Mouse (Mus musculus): Measurements from ENCODE around the gene Crtac1. TPM values are rescaled to one million over a fixed set of nuclear protein-coding genes. Genes with fewer than 3 reads are reported as not detected.

The Crtac1 gene
- total and polyA plus RNA-seq, 3 experiments: 0.15 TPM; not detected in 2

GRCm38 (mm10) chr19:42454481-42455236, 23.1 kb upstream of the Crtac1 start:
- H3K4me3 ChIP-seq (ENCODE audit: control insufficient read depth in 1 of 2, insufficient read depth in 1 of 2, low read depth in 2 of 2, low read length in 2 of 2): no peak overlapping the region
- no peaks in the 10 kb centered on the region for H3K27me3 ChIP-seq (ENCODE audit: control insufficient read depth in 1 of 2, insufficient read depth in 2 of 2, low read length in 2 of 2)
- no peaks in the 10 kb centered on the region for H3K36me3 ChIP-seq (ENCODE audit: control insufficient read depth in 1 of 2, insufficient read depth in 2 of 2, low read length in 2 of 2)
- no peaks in the 10 kb centered on the region for H3K4me1 ChIP-seq (ENCODE audit: control insufficient read depth in 1 of 2, insufficient read depth in 2 of 2, low read length in 2 of 2)
- DNase-seq (ENCODE audit: low read depth, low spot score): no peak
- H3K9me3 ChIP-seq (replicated peaks; ENCODE audit: insufficient read depth, low read length): no peaks in the 10 kb centered on the region
- TF ChIP-seq MEF2A (IDR thresholded peaks at IDR 0.05; ENCODE audit: extremely low read depth, insufficient replicate concordance, low read depth, low read length, poor library complexity, severe bottlenecking): no peak
- TF ChIP-seq MAZ (IDR thresholded peaks at IDR 0.05; ENCODE audit: low read depth, low read length): no peak
- no peak for TF ChIP-seq MYB (IDR thresholded peaks at IDR 0.05; ENCODE audit: low read depth, low read length)
- TF ChIP-seq CHD1 (IDR thresholded peaks at IDR 0.05; ENCODE audit: low read depth, low read length): no peak
- no peak for TF ChIP-seq USF1 (IDR thresholded peaks at IDR 0.05; ENCODE audit: low read depth, low read length)
- no peak for TF ChIP-seq RCOR1 (IDR thresholded peaks at IDR 0.05; ENCODE audit: low read depth, low read length)
- no peak for TF ChIP-seq POLR2A (IDR thresholded peaks at IDR 0.05; ENCODE audit: control insufficient read depth in 1 of 2, insufficient read depth in 1 of 2, low read depth in 1 of 2, low read length in 2 of 2, poor library complexity in 1 of 2)
- no peak for TF ChIP-seq RAD21 (IDR thresholded peaks at IDR 0.05; ENCODE audit: low read depth, low read length)
- no peak for TF ChIP-seq ZMIZ1 (IDR thresholded peaks at IDR 0.05; ENCODE audit: low read depth, low read length)
- no peak for TF ChIP-seq CHD2 (IDR thresholded peaks at IDR 0.05; ENCODE audit: low read length)
- no peak for TF ChIP-seq POLR2AphosphoS2 (IDR thresholded peaks at IDR 0.05; ENCODE audit: low read length)
- no peak for TF ChIP-seq SMC3 (IDR thresholded peaks at IDR 0.05; ENCODE audit: low read depth, low read length)
- H3K9ac ChIP-seq (ENCODE audit: control insufficient read depth, low read depth, low read length, poor library complexity, severe bottlenecking): no peak overlapping the region
- no peaks in the 10 kb centered on the region for H3K79me2 ChIP-seq (ENCODE audit: control insufficient read depth, insufficient read depth, low read length, poor library complexity)
- no peak overlapping the region for H3K27ac ChIP-seq (ENCODE audit: control insufficient read depth, low read depth, low read length)

DNA sequence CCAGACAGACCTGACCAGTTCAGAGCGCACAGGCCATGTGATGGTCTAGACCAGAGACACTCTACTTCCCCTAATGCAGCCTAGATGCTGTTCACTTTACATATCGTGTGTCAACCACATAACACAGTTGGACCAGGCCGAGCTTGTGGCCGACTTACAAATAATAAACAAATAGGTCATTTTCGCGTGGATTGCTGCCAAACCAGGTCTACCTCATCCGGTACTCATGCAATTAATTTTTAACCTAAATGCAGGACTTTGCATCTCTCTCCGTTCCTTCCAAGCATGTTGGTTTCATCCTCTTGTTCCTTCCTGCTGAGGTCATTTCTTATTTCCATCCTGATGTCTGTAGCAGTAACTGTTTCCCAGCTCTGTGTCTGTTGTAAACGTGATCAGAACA, 22.4 kb upstream of the Crtac1 start:
- H3K9me3 ChIP-seq (replicated peaks; ENCODE audit: insufficient read depth, low read length): no peaks in the 10 kb centered on the region
- H3K4me3 ChIP-seq (ENCODE audit: control insufficient read depth in 1 of 2, insufficient read depth in 1 of 2, low read depth in 2 of 2, low read length in 2 of 2): no peak overlapping the region
- no peaks in the 10 kb centered on the region for H3K79me2 ChIP-seq (ENCODE audit: control insufficient read depth, insufficient read depth, low read length, poor library complexity)
- no peaks in the 10 kb centered on the region for H3K36me3 ChIP-seq (ENCODE audit: control insufficient read depth in 1 of 2, insufficient read depth in 2 of 2, low read length in 2 of 2)
- H3K4me1 ChIP-seq (ENCODE audit: control insufficient read depth in 1 of 2, insufficient read depth in 2 of 2, low read length in 2 of 2): no peaks in the 10 kb centered on the region
- DNase-seq (ENCODE audit: low read depth, low spot score): no peak
- no peak overlapping the region for H3K9ac ChIP-seq (ENCODE audit: control insufficient read depth, low read depth, low read length, poor library complexity, severe bottlenecking)
- no peak overlapping the region for H3K27ac ChIP-seq (ENCODE audit: control insufficient read depth, low read depth, low read length)
- TF ChIP-seq UBTF (IDR thresholded peaks at IDR 0.05; ENCODE audit: borderline replicate concordance, insufficient read depth, low read depth, low read length): no peak
- TF ChIP-seq MXI1 (IDR thresholded peaks at IDR 0.05; ENCODE audit: low read depth, low read length): no peak
- no peak for TF ChIP-seq CHD2 (IDR thresholded peaks at IDR 0.05; ENCODE audit: low read length)
- no peak for TF ChIP-seq SIN3A (IDR thresholded peaks at IDR 0.05; ENCODE audit: low read length)
- TF ChIP-seq ETS1 (IDR thresholded peaks at IDR 0.05; ENCODE audit: low read depth, low read length): no peak
- no peak for TF ChIP-seq MYC (IDR thresholded peaks at IDR 0.05; ENCODE audit: low read depth, low read length)
- TF ChIP-seq USF1 (IDR thresholded peaks at IDR 0.05; ENCODE audit: low read depth, low read length): no peak
- TF ChIP-seq MAFK (IDR thresholded peaks at IDR 0.05; ENCODE audit: borderline replicate concordance, low read depth, low read length): no peak
- no peak for TF ChIP-seq MAX (IDR thresholded peaks at IDR 0.05; ENCODE audit: low read length)
- TF ChIP-seq TCF12 (IDR thresholded peaks at IDR 0.05; ENCODE audit: low read depth, low read length): no peak
- no peak for TF ChIP-seq MYB (IDR thresholded peaks at IDR 0.05; ENCODE audit: low read depth, low read length)
- TF ChIP-seq ZMIZ1 (IDR thresholded peaks at IDR 0.05; ENCODE audit: low read depth, low read length): no peak
- TF ChIP-seq MAZ (IDR thresholded peaks at IDR 0.05; ENCODE audit: low read depth, low read length): no peak
- no peak for TF ChIP-seq ZNF384 (IDR thresholded peaks at IDR 0.05; ENCODE audit: low read depth, low read length)
- TF ChIP-seq SMC3 (IDR thresholded peaks at IDR 0.05; ENCODE audit: low read depth, low read length): no peak
- no peaks in the 10 kb centered on the region for H3K27me3 ChIP-seq (ENCODE audit: control insufficient read depth in 1 of 2, insufficient read depth in 2 of 2, low read length in 2 of 2)

Measured in MEL (cell line).